Mouse (Mus musculus) left cerebral cortex, adult 6 months (tissue): Measurements from ENCODE around the gene Btbd35f22. TPM values are rescaled to one million over a fixed set of nuclear protein-coding genes. Genes with fewer than 3 reads are reported as not detected.

Source experiments
- long read RNA-seq, 2 experiments: library from polyadenylated mRNA; unstranded; transcript quantifications; one replicate each; pipeline ENCODE4 v2.0.0; 2019 to 2020
- polyA plus RNA-seq: library from polyadenylated mRNA; unstranded; fragments of <200 nt; fragmentation: Nextera tagmentation; gene quantifications from 2 replicates; pipeline ENCODE4 v1.2.3, GENCODE M21; 2021

Btbd35f22 gene
- polyA plus RNA-seq = not detected in 2 replicates
- long read RNA-seq, experiment 1 = 0 reads
- long read RNA-seq, experiment 2 = 0 reads

DNA sequence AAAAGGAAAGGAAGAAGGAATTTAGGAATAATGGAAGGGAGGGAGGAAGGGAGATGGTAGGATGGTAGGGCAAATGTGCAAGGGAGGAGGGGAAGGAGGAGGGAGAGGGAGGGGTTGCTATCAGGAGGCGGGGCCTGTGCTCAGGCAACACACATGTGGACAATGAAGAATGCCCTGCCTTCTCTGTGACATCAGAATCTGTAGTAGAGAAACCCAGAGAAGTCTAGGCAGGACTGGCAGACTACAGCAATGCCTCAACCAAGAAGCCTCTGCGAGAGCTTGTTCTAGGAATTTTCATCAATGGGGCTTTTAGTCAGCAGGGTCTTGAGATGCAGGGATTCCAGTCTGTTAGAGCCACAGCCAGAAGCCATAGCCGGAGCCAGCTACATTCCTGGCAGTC lies at the start of gene Btbd35f22:
TSS of gene Btbd35f22 (plus strand) at position 301 of the 400 bp plus-strand sequence.

Other genes with a start within 250 kb of the Btbd35f22 start
- not detected in 2 replicates for gene Gm21637, start 85.8 kb upstream of the Btbd35f22 start, polyA plus RNA-seq
- not detected in 2 replicates for gene Btbd35f2, start 230.6 kb downstream of the Btbd35f22 start, polyA plus RNA-seq